Mouse (Mus musculus) hindbrain, embryonic 13.5 days (tissue): ENCODE measurements around the gene Psg23. TPM values are rescaled to one million over a fixed set of nuclear protein-coding genes. Genes with fewer than 3 reads are reported as not detected.
"Not testable (repeated sequence)": the region's sequence is repeated elsewhere in the genome, so short reads cannot be mapped to it uniquely, and the experiment has no call there.

Source experiments
- ATAC-seq: fragments of 200-750 bp; cut with Nextera tagmentation; 2 replicates; pipeline ENCODE4 v1.8.0; 2017; ENCODE audit warnings: moderate TSS enrichment; ENCODE audit not compliant: low FRiP score
- H3K27ac ChIP-seq: fragments of 300-500 bp; sonication (generic); 2 replicates; pipeline ENCODE4 v1.5.1; 2015; ENCODE audit warnings: inconsistent platforms, mild to moderate bottlenecking, moderate library complexity
- H3K27me3 ChIP-seq: fragments of 300-500 bp; sonication (generic); 2 replicates; pipeline ENCODE4 v1.6.1; 2015; ENCODE audit warnings: mild to moderate bottlenecking, inconsistent platforms
- H3K36me3 ChIP-seq: fragments of 300-500 bp; sonication (generic); 2 replicates; pipeline ENCODE4 v1.6.1; 2015; ENCODE audit warnings: mild to moderate bottlenecking, inconsistent platforms
- H3K4me1 ChIP-seq: fragments of 300-500 bp; sonication (generic); replicated peaks from 2 replicates; pipeline ENCODE4 v1.6.1; 2015; ENCODE audit warnings: inconsistent platforms
- H3K4me2 ChIP-seq: fragments of 300-500 bp; sonication (generic); 2 replicates; pipeline ENCODE4 v1.6.1; 2015; ENCODE audit warnings: inconsistent platforms, mild to moderate bottlenecking, moderate library complexity
- H3K4me3 ChIP-seq: fragments of 300-500 bp; sonication (generic); 2 replicates; pipeline ENCODE4 v1.5.1; 2015; ENCODE audit warnings: mild to moderate bottlenecking, inconsistent platforms
- H3K9ac ChIP-seq: fragments of 300-500 bp; sonication (generic); 2 replicates; pipeline ENCODE4 v1.6.1; 2015; ENCODE audit warnings: mild to moderate bottlenecking, inconsistent platforms
- H3K9me3 ChIP-seq: fragments of 300-500 bp; sonication (generic); 2 replicates; pipeline ENCODE4 v1.6.1; 2016; ENCODE audit warnings: inconsistent platforms
- WGBS: fragments of 180-500 bp; shearing (Covaris S2); methylation state at CpG from one replicate; pipeline ENCODE4 v1.1.7; 2015; 5-methylcytosine and 5-hydroxymethylcytosine counted together
- polyA plus RNA-seq: library from polyadenylated mRNA; unstranded; fragments of >200 nt; fragmentation: Nextera tagmentation; extraction: Ambion mirVana; gene quantifications from 2 replicates; pipeline ENCODE4 v1.2.1, GENCODE M21; 2015

Gene Psg23
- not detected in 2 replicates for polyA plus RNA-seq

DNA sequence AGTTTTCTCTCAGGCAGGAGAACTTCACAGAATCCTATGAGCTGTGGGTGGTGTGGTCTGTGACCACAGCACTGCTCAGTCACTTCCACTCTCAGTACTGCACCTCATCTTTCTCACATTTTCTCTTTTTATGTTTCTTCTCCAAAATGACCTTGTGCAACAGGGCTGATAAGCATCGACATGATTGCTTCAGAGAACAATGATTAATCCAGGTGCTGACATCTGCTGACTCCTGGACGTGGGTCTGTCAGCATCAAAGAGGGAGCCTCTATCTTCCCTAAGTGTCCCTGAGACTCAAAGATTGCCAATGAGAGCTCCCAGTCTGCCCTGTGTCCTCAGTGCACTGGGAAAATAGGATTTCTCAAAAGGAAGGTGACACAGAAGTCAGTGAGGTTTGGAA lies at the start of gene Psg23:
Gene Psg23, minus strand, starts transcription at position 101 of the 400 bp plus-strand sequence.
- WGBS: 76% methylated on average over 2 of the region's 2 CpGs
- H3K36me3 ChIP-seq, H3K4me3 ChIP-seq, H3K9me3 ChIP-seq, ATAC-seq, H3K4me1 ChIP-seq, H3K27me3 ChIP-seq, H3K9ac ChIP-seq, H3K4me2 ChIP-seq, H3K27ac ChIP-seq: not testable (repeated sequence)

DNA sequence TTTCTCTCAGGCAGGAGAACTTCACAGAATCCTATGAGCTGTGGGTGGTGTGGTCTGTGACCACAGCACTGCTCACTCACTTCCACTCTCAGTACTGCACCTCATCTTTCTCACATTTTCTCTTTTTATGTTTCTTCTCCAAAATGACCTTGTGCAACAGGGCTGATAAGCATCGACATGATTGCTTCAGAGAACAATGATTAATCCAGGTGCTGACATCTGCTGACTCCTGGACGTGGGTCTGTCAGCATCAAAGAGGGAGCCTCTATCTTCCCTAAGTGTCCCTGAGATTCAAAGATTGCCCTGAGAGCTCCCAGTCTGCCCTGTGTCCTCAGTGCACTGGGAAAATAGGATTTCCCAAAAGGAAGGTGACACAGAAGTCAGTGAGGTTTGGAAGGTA lies 40.3 kb upstream of the Psg23 start, which contains the start of gene Psg21:
Gene Psg21, minus strand, starts transcription at position 101 of the 400 bp plus-strand sequence.
- WGBS: 68% methylated on average over 2 of the region's 2 CpGs
- not testable (repeated sequence) for H3K27me3 ChIP-seq, H3K9me3 ChIP-seq, H3K4me2 ChIP-seq, H3K27ac ChIP-seq, H3K36me3 ChIP-seq, H3K4me3 ChIP-seq, ATAC-seq, H3K9ac ChIP-seq, H3K4me1 ChIP-seq

DNA sequence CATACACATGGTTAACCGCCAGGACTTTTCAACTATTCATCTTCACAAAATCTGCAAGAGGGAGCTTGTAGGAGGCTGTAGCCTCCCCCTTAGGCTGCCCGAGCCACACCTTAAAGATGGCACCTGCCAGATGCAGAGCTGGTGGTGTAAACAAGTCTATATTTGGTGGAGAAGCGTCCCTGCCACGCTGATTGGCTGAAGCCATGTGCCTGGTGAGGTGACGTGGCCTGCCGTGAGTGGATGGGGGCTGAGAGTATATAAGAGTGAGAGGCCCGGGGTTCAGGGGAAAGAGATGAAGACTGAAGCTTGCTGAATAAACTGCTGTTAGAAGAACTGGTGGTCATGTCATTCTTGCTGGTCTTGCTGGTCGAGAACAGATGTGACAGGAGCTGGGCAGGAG lies 10.6 kb upstream of the Psg23 start:
- not testable (repeated sequence) for H3K36me3 ChIP-seq, ATAC-seq, H3K9ac ChIP-seq, H3K4me2 ChIP-seq, H3K9me3 ChIP-seq, H3K4me1 ChIP-seq, H3K27me3 ChIP-seq, H3K27ac ChIP-seq, H3K4me3 ChIP-seq
- 83% methylated on average over 8 of the region's 8 CpGs for whole genome bisulfite sequencing

DNA sequence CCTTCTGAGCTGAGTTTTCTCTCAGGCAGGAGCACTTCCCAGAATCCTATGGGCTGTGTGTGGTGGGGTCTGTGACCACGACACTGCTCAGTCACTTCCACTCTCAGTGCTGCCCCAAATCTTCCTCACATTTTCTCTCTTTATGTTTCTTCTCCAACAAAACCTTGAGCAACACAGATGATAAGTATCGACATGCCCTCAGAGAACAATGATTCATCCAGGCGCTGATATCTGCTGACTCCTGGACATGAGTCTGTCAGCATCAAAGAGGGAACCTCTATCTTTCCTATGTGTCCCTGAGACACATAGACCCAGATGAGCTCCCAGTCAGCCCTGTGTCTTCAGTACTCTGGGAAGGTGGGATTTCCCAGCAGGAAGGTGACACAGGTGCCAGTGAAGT lies 49.1 kb downstream of the Psg23 start, which contains the start of gene Psg27:
Gene Psg27, minus strand, starts transcription at position 101 of the 400 bp plus-strand sequence.
- H3K9me3 ChIP-seq: 0 out of 2 replicates have a peak, but pooled peaks cover 4% of the 10 kb centered on the region
- no peaks in the 10 kb centered on the region for H3K4me1 ChIP-seq
- H3K27ac ChIP-seq: no peak within 1 kb of the TSS
- H3K27me3 ChIP-seq: no peaks in the 10 kb centered on the region
- H3K36me3 ChIP-seq: no peaks in the 10 kb centered on the region
- no peak within 1 kb of the TSS for H3K4me2 ChIP-seq
- H3K9ac ChIP-seq: no peak within 1 kb of the TSS
- WGBS: 81% methylated on average over 3 of the region's 3 CpGs
- no peak within 1 kb of the TSS for H3K4me3 ChIP-seq
- ATAC-seq: no peak

DNA sequence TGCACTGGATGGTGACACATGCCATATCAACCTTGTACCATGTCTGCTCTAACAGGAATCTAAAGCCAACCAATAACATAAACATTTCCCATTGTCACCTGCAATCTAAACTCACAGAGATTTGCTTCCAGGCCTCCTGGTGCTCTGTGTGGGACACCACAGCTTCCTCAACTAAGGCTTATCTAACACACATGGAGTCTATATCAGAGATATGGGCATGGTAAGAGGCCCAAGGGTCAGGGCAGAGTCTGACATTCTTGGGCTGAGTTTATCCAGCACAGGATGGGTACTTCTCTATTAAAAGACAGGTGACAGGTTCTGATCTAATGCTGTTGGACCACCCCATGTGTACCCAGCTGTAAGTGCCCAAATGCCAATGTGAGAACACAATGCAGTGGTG lies 56.5 kb downstream of the Psg23 start:
- no peaks in the 10 kb centered on the region for H3K27me3 ChIP-seq
- H3K36me3 ChIP-seq: no peaks in the 10 kb centered on the region
- no peak overlapping the region for H3K27ac ChIP-seq
- no peak overlapping the region for H3K4me2 ChIP-seq
- no peak overlapping the region for H3K9ac ChIP-seq
- no peak for ATAC-seq
- H3K9me3 ChIP-seq: peaks cover 4% of the 10 kb centered on the region; the same call in 1 of the 2 replicates
- no peaks in the 10 kb centered on the region for H3K4me1 ChIP-seq
- H3K4me3 ChIP-seq: no peak overlapping the region

Other genes with a start within 250 kb of the Psg23 start
- gene Psg28, start 184.5 kb downstream of the Psg23 start, polyA plus RNA-seq: 0.13 TPM in 1 of 2 replicates, not detected in the other
- not detected in 2 replicates for gene Psg26, start 132.3 kb downstream of the Psg23 start, polyA plus RNA-seq
- gene Psg25, start 84.2 kb downstream of the Psg23 start, polyA plus RNA-seq: not detected in 2 replicates
- not detected in 2 replicates for gene Psg27, start 49.2 kb downstream of the Psg23 start, polyA plus RNA-seq
- gene Psg21, start 40.2 kb upstream of the Psg23 start, polyA plus RNA-seq: not detected in 2 replicates
- not detected in 2 replicates for gene Psg20, start 69.7 kb upstream of the Psg23 start, polyA plus RNA-seq
- gene Psg22, start 101.6 kb upstream of the Psg23 start, polyA plus RNA-seq: not detected in 2 replicates
- not detected in 2 replicates for gene Psg19, start 182.0 kb upstream of the Psg23 start, polyA plus RNA-seq
- gene Psg17, start 205.1 kb upstream of the Psg23 start, polyA plus RNA-seq: not detected in 2 replicates
- 0.45 and 0.53 TPM in 2 replicates for gene Mill2, start 223.5 kb upstream of the Psg23 start, polyA plus RNA-seq